Mouse (Mus musculus) left cerebral cortex, postnatal 36 days (tissue): ENCODE measurements around the gene Tnfrsf25. TPM values are rescaled to one million over a fixed set of nuclear protein-coding genes. Genes with fewer than 3 reads are reported as not detected.

Source experiments
- DNase-seq, 2 experiments: peaks; one replicate each; pipeline ENCODE4 v3.0.0; 2021 to 2022; ENCODE audit warnings: low spot score in 2 of 2, mixed read lengths in 1 of 2
- intact Hi-C: fragments of 180-260 bp; cut with DNase I; formaldehyde crosslinking; loops from one replicate; pipeline ENCODE4 v1.15.1; 2025
- total RNA-seq, 2 experiments: library from RNA; stranded (reverse); gene quantifications; 2 replicates each; pipeline ENCODE4 v1.2.3; 2021

Tnfrsf25 gene
- total RNA-seq, 2 experiments from 2014 or later, result 8.7 to 10.1 TPM

DNA sequence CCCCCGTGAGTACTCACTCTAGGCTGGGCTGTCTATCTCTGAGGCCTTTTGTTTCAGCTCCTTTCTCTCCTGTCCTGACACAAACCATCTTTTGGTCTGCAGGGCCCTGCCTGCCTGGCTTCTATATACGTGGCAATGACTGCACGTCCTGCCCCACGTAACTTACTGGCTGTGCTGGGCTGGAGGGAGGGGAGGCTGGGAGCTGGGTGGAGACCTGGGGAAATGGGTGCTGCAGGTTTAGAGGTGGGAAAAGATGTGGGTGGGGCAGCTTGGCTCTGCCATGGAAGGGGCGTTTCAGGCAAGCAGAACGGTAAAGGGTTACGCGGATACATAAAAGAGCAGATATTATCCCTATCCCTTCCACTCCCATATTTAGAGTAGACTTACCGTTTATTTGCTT, 1.8 kb downstream of the Tnfrsf25 start:
- DNase-seq, result no peak
- intact Hi-C loops, result no loop called here

- intact Hi-C loops, result no loop called here
- peak in 1 of 2 experiments; percentile 65 for DNase-seq
Observed at GRCm38 (mm10) chr4:152119396-152120292, 3.9 kb downstream of the Tnfrsf25 start.

DNA sequence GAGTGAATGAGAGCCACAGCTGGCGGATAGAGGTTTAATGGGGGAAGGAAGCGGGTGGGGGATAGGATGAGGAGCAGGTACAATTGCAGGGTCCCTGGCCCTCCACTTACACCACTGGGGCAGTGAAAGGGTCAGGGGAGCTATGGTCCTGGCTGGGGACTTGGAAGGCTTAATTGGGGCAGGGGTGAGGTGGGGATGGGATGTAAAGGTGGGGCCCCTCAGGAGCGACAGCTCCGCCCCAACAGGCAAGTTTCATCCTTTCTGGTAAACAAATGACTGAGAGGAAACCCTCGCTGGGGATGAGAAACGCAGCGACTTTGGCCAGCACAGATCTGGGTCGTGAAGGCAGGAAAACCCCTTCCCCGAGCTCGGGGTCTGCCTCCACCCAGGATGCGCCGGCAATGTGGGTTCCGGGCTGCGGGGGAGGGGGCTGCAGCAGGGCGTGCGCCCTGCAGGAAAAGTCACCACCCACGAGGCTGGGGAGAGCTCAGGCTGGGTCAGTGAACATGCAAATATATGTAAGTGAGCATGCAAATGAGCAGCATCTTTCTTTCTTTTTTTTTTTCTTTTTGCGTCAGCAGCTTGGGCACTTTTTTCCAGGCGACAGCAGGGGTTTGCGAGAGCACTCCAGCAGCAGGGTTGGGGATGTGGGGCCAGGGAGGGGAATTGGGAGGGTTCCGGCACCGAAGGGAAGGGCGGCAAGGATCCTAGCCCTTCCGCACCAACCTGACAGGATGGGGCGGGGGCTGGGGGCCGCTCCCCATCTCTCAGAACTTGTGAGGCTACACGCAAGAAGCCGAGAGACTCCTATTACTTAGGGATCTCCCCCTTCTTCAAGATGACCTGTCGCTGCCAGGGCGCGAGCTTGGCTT, 4.8 kb downstream of the Tnfrsf25 start:
- no peak for DNase-seq
- intact Hi-C loops, result no loop called here

DNA sequence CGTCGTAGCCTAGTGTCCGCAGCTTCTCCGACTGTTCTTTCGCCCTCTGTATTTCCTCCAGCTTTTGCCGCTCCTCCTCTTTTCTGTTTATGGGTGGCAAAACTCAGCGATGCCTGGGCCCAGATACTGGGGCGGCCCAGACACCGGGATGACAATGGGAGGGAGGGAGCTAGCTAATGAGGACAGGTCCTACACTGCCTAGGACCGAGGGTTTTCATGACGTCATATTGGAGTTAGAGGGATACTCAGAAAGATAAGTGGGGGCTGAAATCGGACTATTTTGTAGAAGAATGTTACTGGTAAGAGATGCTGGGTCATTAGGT, 5.4 kb downstream of the Tnfrsf25 start:
- DNase-seq, result no peak
- intact Hi-C loops, result no loop called here

DNA sequence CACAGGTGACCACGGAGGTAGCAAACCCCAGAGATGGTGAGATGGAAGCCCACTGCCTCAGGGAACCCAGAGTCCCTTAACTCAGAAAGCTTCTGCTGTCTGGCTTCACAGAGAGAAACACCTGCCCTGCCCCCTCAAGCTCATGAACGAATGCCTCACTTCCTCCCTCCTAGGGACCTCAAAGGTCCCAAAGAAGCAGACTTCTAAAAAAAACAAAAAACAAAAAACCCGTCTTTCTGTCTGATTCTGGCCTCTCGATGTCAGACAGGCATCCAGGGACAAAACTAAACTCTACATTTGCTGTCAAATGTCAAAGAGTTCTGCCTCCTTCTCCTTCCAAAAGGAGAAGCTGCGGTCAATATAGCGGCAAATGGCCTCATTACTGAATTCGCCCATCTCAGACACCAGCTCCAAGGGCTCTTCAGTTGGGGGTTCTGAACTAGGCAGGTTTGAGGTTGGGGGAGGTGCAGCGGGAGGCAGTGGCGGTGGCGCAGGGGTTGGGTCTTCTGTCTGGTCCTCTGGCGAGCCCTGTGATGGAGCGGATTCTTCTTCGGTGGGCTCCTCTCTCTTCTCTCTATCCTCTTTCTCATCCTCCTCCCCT, 8.7 kb downstream of the Tnfrsf25 start:
- intact Hi-C loops, result no loop called here
- DNase-seq, result no peak

- intact Hi-C loops, result no loop called here
- no peak for DNase-seq
Observed at GRCm38 (mm10) chr4:152125161-152126025, 9.7 kb downstream of the Tnfrsf25 start.

DNA sequence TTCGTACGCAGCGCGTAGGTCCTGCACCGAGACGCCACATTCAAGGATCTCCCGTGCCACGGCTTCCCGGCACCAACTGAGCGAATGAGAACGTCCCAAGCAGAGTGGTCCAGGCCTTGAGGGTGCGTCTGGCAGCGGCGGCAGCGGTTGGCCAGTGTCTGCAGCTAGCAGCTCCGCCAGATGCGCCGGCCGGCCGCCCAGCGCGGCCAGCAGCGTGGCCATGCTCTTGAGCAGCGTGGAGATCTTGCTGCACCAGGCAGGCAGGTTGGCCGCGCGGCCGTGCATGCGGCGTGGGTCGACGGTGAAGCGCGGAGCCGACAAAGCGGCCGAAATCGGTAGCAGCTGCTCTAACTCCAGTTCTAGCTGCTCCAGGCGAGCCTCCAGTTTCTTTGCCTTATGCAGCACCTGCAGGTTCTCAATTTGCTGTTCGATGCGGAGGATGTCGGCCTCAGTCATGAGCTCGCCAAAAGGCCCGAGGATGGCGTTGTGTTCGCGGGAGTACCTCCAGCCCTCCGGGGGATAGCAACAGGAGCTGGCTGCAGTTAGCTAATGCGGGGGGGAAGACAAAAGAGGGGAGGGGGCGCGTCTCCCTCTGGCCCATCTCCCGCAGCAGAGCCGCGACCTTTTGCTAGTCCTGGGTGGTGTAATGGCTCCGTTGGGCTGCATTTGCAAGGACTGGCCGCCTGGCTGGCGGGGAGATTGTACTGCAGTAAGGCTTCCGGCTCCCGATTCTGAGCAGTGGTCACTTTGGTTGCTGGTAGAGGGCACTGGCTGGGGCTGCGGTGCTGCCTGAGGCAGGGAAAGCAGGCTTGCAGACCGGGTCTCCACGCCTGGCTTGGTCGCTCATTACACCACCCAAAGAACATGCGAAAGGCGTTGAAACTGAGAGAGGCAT, 10.5 kb downstream of the Tnfrsf25 start:
- intact Hi-C loops, result no loop called here
- no peak for DNase-seq

- intact Hi-C loops, result no loop called here
- DNase-seq, result no peak
Observed at GRCm38 (mm10) chr4:152127884-152128283, 12.2 kb downstream of the Tnfrsf25 start.

DNA sequence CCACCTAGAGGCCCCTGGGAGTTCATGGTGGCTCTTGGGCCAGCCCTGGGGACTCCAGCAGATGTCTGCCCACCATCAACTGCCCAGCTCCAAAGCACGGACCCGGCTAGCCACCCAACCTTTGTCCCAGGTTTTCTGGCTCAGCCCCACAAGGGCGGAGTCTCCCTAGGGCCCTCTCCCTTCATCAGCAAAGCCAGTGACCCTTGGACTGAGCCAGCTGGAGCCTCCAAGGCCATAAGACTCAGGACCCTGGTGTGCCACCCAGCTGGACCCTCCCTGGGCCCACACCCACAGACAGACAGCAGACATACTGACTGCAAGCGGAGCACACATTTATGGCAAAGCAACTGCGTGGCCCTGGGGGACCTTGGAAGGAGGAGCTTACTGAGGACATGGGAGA, 13.1 kb downstream of the Tnfrsf25 start:
- no peak for DNase-seq
- intact Hi-C loops, result no loop called here

- DNase-seq, result no peak
- intact Hi-C loops, result no loop called here
Observed at GRCm38 (mm10) chr4:152129395-152129930, 13.7 kb downstream of the Tnfrsf25 start.

DNA sequence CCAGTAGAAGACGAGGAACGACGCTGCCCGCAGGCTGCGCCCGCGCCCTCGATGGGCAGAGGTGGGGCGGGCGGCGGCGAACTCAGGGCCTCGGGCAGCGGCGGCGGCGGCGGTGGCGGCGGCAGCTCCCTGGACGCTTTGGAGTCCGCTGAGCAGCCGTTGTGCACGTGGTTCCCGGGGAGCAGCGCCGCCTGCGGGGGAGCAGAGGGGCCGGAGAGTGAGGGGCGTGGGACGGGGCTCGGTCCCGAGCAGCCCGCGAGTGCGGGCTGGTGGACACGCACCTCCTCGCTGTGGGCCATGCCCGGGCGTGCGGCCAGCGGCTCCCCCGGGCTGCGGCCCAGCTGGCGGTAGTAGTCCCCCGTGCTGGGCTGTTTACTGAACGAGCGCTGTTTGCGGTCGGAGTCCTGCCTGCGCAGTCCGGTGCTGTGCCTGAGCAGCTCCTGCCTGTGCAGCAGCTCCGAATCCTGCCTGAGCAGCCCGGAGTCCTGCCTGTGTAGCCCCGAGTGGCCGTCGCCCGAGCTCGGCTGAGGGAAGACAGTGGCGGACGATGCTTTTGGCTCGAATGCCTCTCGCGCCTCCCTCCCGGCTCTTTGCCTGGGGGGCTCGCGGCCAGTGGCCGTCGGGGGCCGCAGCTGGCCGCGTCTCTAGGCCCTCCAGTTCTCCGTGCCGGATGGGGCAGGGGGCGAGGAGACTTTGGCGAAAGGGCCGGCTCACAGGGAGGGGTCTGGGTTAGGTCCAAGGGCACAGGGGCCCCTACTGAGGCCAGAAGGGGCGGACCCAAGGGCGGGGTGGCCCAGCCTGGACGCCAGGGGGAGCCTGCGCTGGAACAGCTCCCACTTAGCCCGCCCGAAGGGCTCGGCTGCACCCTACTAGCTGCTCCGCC, 15.3 kb downstream of the Tnfrsf25 start:
- DNase-seq, result no peak
- intact Hi-C loops, result no loop called here

GRCm38 (mm10) chr4:152131809-152132771, 16.4 kb downstream of the Tnfrsf25 start:
- intact Hi-C loops, result no loop called here
- no peak for DNase-seq

GRCm38 (mm10) chr4:152132772-152133169, 17.0 kb downstream of the Tnfrsf25 start:
- intact Hi-C loops, result no loop called here
- DNase-seq, result no peak

DNA sequence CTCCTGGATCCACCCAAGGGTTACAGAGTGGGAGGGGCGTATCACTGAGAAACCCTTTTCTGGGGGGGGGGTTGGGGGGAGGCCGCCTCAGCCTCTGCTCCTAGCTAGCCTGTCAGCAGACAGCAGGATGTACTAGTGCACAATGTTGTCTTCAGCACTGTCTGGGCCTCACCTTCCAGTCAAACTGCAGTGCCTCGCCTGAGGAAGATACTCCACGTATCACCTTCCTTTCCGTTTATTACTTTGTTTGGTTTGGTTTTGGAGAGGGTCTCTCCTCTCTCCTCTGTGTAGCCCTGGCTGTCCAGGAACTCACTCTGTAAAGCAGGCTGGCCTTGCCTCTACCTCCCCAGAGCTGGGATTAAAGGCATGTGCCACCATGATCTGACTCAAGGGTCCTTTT, 17.5 kb downstream of the Tnfrsf25 start:
- no peak for DNase-seq
- intact Hi-C loops, result no loop called here

DNA sequence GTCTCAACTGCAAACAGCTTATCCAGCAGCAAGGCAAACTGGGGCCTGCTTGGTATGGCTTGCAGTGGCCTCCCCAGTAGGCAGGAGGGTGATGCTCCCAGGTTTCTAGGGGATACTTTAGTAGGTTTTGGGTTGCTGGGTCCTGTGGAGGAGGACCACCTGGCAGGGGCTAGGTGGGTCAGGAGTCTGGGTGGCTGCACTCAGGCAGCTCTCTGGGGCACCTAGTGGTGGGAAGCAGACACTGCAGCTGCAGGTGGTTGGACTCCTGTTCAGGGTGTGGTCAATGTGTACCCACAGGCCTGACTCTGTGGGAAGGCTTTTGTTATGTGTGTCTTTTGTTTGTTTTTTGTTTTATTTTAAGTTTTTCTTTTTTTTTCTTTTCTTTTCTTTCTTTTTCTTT, 18.8 kb downstream of the Tnfrsf25 start:
- intact Hi-C loops, result no loop called here
- no peak for DNase-seq

DNA sequence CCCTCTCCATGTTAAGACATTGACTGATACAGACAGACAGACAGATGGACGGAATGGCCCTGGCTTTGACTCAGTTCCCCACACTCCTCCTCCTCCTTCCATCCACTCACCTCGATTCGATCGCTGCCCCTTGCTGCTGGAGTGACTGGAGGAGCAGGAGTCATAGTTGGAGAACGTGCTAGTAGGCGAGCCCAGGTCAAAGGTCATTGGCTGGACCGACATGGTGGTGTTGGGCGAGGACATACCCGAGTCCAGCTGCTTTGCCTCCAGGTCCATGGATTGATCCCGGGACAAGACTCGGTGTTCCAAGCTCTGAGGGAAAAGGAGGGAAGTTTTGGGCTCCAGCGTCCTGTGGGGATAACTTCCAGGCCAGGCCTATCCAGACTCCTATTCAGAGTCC, 19.6 kb downstream of the Tnfrsf25 start:
- intact Hi-C loops, result no loop called here
- DNase-seq, result no peak
